Mouse (Mus musculus) heart, embryonic 10.5 days (tissue): ENCODE results near the gene Tmem106b. TPM values are rescaled to one million over a fixed set of nuclear protein-coding genes. Genes with fewer than 3 reads are reported as not detected.

Experiments
- DNase-seq: peaks from one replicate; pipeline ENCODE4 v3.0.0-alpha.2; 2017; ENCODE audit warnings: low spot score
- H3K27ac ChIP-seq: fragments of 300-500 bp; sonication (generic); 2 replicates; pipeline ENCODE4 v1.5.1; 2016; ENCODE audit warnings: mild to moderate bottlenecking
- H3K27me3 ChIP-seq: fragments of 300-500 bp; sonication (generic); 2 replicates; pipeline ENCODE4 v1.6.1; 2016; ENCODE audit warnings: mild to moderate bottlenecking; ENCODE audit not compliant: poor library complexity, insufficient read depth, severe bottlenecking
- H3K36me3 ChIP-seq: fragments of 300-500 bp; sonication (generic); 2 replicates; pipeline ENCODE4 v1.6.1; 2016; ENCODE audit warnings: mild to moderate bottlenecking, moderate library complexity
- H3K4me1 ChIP-seq: fragments of 300-500 bp; sonication (generic); 2 replicates; pipeline ENCODE4 v1.6.1; 2016; ENCODE audit warnings: mild to moderate bottlenecking
- H3K4me3 ChIP-seq: fragments of 300-500 bp; sonication (generic); 2 replicates; pipeline ENCODE4 v1.5.1; 2016; ENCODE audit warnings: mild to moderate bottlenecking, moderate library complexity
- H3K9me3 ChIP-seq: fragments of 300-500 bp; sonication (generic); 2 replicates; pipeline ENCODE4 v1.6.1; 2016; ENCODE audit warnings: mild to moderate bottlenecking, moderate library complexity
- WGBS: fragments of 180-500 bp; shearing (Covaris S2); methylation state at CpG from one replicate; pipeline ENCODE4 v1.1.7; 2016; 5-methylcytosine and 5-hydroxymethylcytosine counted together
- polyA plus RNA-seq: library from polyadenylated mRNA; unstranded; fragments of >200 nt; fragmentation: Nextera tagmentation; extraction: Ambion mirVana; gene quantifications from 2 replicates; pipeline ENCODE4 v1.2.1, GENCODE M21; 2016

Tmem106b gene
- 22.0 and 26.7 TPM in 2 replicates for polyA plus RNA-seq

GRCm38 (mm10) chr6:13069302-13070146, at the start of gene Tmem106b:
TSS of gene Tmem106b (plus strand) at chr6:13069759.
- peak within 1 kb of the TSS; percentile 98 for H3K27ac ChIP-seq
- no peaks in the 10 kb centered on the region for H3K27me3 ChIP-seq
- WGBS: 3% methylated on average over 61 of the region's 61 CpGs
- H3K36me3 ChIP-seq: peaks cover 22% of the 10 kb centered on the region
- H3K9me3 ChIP-seq: no peaks in the 10 kb centered on the region
- peak; percentile 98 for DNase-seq
- H3K4me3 ChIP-seq: peak within 1 kb of the TSS; percentile 95
- H3K4me1 ChIP-seq: peaks cover 5% of the 10 kb centered on the region

- Histone ChIP-seq H3K4me3 (no peak overlapping the region), H3K27ac (no peak overlapping the region), H3K4me1 (peaks cover 11% of the 10 kb centered on the region; the same call in 1 of the 2 replicates), H3K9me3 (no peaks in the 10 kb centered on the region), H3K27me3 (no peaks in the 10 kb centered on the region), H3K36me3 (no peaks in the 10 kb centered on the region)
- 40% methylated on average over 5 of the region's 5 CpGs for WGBS
- no peak for DNase-seq
These were observed 48.1 kb upstream of the Tmem106b start for GRCm38 (mm10) chr6:13021245-13022100.

GRCm38 (mm10) chr6:13030558-13030957, 39.0 kb upstream of the Tmem106b start:
- Histone ChIP-seq H3K27ac (no peak overlapping the region), H3K27me3 (no peaks in the 10 kb centered on the region), H3K36me3 (no peaks in the 10 kb centered on the region), H3K4me1 (no peaks in the 10 kb centered on the region), H3K4me3 (no peak overlapping the region), H3K9me3 (no peaks in the 10 kb centered on the region)
- DNase-seq: no peak

- no peaks in the 10 kb centered on the region for H3K27me3 ChIP-seq
- DNase-seq: no peak
- no peaks in the 10 kb centered on the region for H3K9me3 ChIP-seq
- no peak overlapping the region for H3K27ac ChIP-seq
- H3K4me3 ChIP-seq: no peak overlapping the region
- H3K36me3 ChIP-seq: no peaks in the 10 kb centered on the region
- H3K4me1 ChIP-seq: no peaks in the 10 kb centered on the region
- 64% methylated on average over 1 of the region's 1 CpGs for WGBS
These were observed 38.6 kb upstream of the Tmem106b start for GRCm38 (mm10) chr6:13030961-13031360.

GRCm38 (mm10) chr6:13052408-13053200, 17.0 kb upstream of the Tmem106b start:
- Histone ChIP-seq H3K36me3 (no peaks in the 10 kb centered on the region), H3K4me1 (no peaks in the 10 kb centered on the region; the same call in 1 of the 2 replicates), H3K27ac (no peak overlapping the region), H3K9me3 (no peaks in the 10 kb centered on the region), H3K4me3 (no peak overlapping the region), H3K27me3 (no peaks in the 10 kb centered on the region)
- DNase-seq: no peak
- WGBS: 71% methylated on average over 4 of the region's 4 CpGs

- no peak overlapping the region for H3K4me3 ChIP-seq
- DNase-seq: no peak
- no peaks in the 10 kb centered on the region for H3K9me3 ChIP-seq
- no peaks in the 10 kb centered on the region for H3K36me3 ChIP-seq
- 0 out of 2 replicates have a peak overlapping the region, but pooled peaks have one; percentile 2 for H3K27ac ChIP-seq
- H3K27me3 ChIP-seq: no peaks in the 10 kb centered on the region
- H3K4me1 ChIP-seq: peaks cover 11% of the 10 kb centered on the region; the same call in 1 of the 2 replicates
These were observed 8.1 kb upstream of the Tmem106b start for GRCm38 (mm10) chr6:13061276-13062039.

GRCm38 (mm10) chr6:13062063-13062462, 7.5 kb upstream of the Tmem106b start:
- no peak overlapping the region for H3K27ac ChIP-seq
- H3K4me1 ChIP-seq: peaks cover 11% of the 10 kb centered on the region; the same call in 1 of the 2 replicates
- WGBS: 76% methylated on average over 4 of the region's 4 CpGs
- no peaks in the 10 kb centered on the region for H3K36me3 ChIP-seq
- DNase-seq: no peak
- no peaks in the 10 kb centered on the region for H3K27me3 ChIP-seq
- H3K4me3 ChIP-seq: no peak overlapping the region
- H3K9me3 ChIP-seq: no peaks in the 10 kb centered on the region

- Histone ChIP-seq H3K4me3 (no peak overlapping the region), H3K27ac (no peak overlapping the region), H3K36me3 (no peaks in the 10 kb centered on the region), H3K27me3 (no peaks in the 10 kb centered on the region), H3K4me1 (peaks cover 11% of the 10 kb centered on the region; the same call in 1 of the 2 replicates), H3K9me3 (no peaks in the 10 kb centered on the region)
- 78% methylated on average over 2 of the region's 2 CpGs for WGBS
- no peak for DNase-seq
These were observed 6.8 kb upstream of the Tmem106b start for GRCm38 (mm10) chr6:13062691-13063255.

GRCm38 (mm10) chr6:13070147-13070425, 527 bp downstream of the Tmem106b start:
- peaks cover 25% of the 10 kb centered on the region for H3K36me3 ChIP-seq
- peak overlapping the region; percentile 95 for H3K4me3 ChIP-seq
- WGBS: under 1% methylated on average over 11 of the region's 11 CpGs
- H3K9me3 ChIP-seq: no peaks in the 10 kb centered on the region
- DNase-seq: no peak
- H3K4me1 ChIP-seq: peaks cover 5% of the 10 kb centered on the region
- no peaks in the 10 kb centered on the region for H3K27me3 ChIP-seq
- peak overlapping the region; percentile 98 for H3K27ac ChIP-seq

- Histone ChIP-seq H3K36me3 (peaks cover 29% of the 10 kb centered on the region), H3K4me1 (peaks cover 5% of the 10 kb centered on the region), H3K27me3 (no peaks in the 10 kb centered on the region), H3K9me3 (no peaks in the 10 kb centered on the region), H3K27ac (peak overlapping the region; percentile 98), H3K4me3 (peak overlapping the region; percentile 95)
- DNase-seq: no peak
- 45% methylated on average over 4 of the region's 4 CpGs for WGBS
These were observed 926 bp downstream of the Tmem106b start for GRCm38 (mm10) chr6:13070485-13070884.

- peaks cover 5% of the 10 kb centered on the region for H3K4me1 ChIP-seq
- peaks cover 49% of the 10 kb centered on the region for H3K36me3 ChIP-seq
- H3K27ac ChIP-seq: no peak overlapping the region
- H3K9me3 ChIP-seq: no peaks in the 10 kb centered on the region
- no peaks in the 10 kb centered on the region for H3K27me3 ChIP-seq
- DNase-seq: no peak
- no peak overlapping the region for H3K4me3 ChIP-seq
- 91% methylated on average over 4 of the region's 4 CpGs for WGBS
These were observed 3.5 kb downstream of the Tmem106b start for GRCm38 (mm10) chr6:13073036-13073435.

- peaks cover 5% of the 10 kb centered on the region for H3K4me1 ChIP-seq
- no peaks in the 10 kb centered on the region for H3K27me3 ChIP-seq
- no peaks in the 10 kb centered on the region for H3K9me3 ChIP-seq
- H3K4me3 ChIP-seq: no peak overlapping the region
- 81% methylated on average over 2 of the region's 2 CpGs for WGBS
- peaks cover 57% of the 10 kb centered on the region for H3K36me3 ChIP-seq
- H3K27ac ChIP-seq: no peak overlapping the region
- DNase-seq: no peak
These were observed 4.3 kb downstream of the Tmem106b start for GRCm38 (mm10) chr6:13073876-13074275.
